Mouse (Mus musculus) neural tube, embryonic 12.5 days (tissue): ENCODE data around the gene Rnf149. TPM values are rescaled to one million over a fixed set of nuclear protein-coding genes. Genes with fewer than 3 reads are reported as not detected.

ENCODE experiments used
- ATAC-seq: fragments of 200-750 bp; cut with Nextera tagmentation; 2 replicates; pipeline ENCODE4 v1.8.0; 2017; ENCODE audit warnings: low read depth, mild to moderate bottlenecking, moderate TSS enrichment, moderate library complexity; ENCODE audit not compliant: low FRiP score
- H3K27ac ChIP-seq: fragments of 300-500 bp; sonication (generic); 2 replicates; pipeline ENCODE4 v1.5.1; 2016
- H3K27me3 ChIP-seq: fragments of 300-500 bp; sonication (generic); replicated peaks from 2 replicates; pipeline ENCODE4 v1.6.1; 2016; ENCODE audit warnings: mild to moderate bottlenecking
- H3K36me3 ChIP-seq: fragments of 300-500 bp; sonication (generic); 2 replicates; pipeline ENCODE4 v1.6.1; 2016; ENCODE audit warnings: mild to moderate bottlenecking
- H3K4me1 ChIP-seq: fragments of 300-500 bp; sonication (generic); 2 replicates; pipeline ENCODE4 v1.6.1; 2016
- H3K4me2 ChIP-seq: fragments of 300-500 bp; sonication (generic); replicated peaks from 2 replicates; pipeline ENCODE4 v1.6.1; 2016; ENCODE audit warnings: mild to moderate bottlenecking
- H3K4me3 ChIP-seq: fragments of 300-500 bp; sonication (generic); 2 replicates; pipeline ENCODE4 v1.5.1; 2016
- H3K9ac ChIP-seq: fragments of 300-500 bp; sonication (generic); 2 replicates; pipeline ENCODE4 v1.6.1; 2016; ENCODE audit warnings: mild to moderate bottlenecking
- H3K9me3 ChIP-seq: fragments of 300-500 bp; sonication (generic); 2 replicates; pipeline ENCODE4 v1.6.1; 2016; ENCODE audit warnings: mild to moderate bottlenecking
- WGBS: fragments of 180-500 bp; shearing (Covaris S2); methylation state at CpG from one replicate; pipeline ENCODE4 v1.1.7; 2016; 5-methylcytosine and 5-hydroxymethylcytosine counted together
- polyA plus RNA-seq: library from polyadenylated mRNA; unstranded; fragments of >200 nt; fragmentation: Nextera tagmentation; extraction: Ambion mirVana; gene quantifications from 2 replicates; pipeline ENCODE4 v1.2.1, GENCODE M21; 2016

The Rnf149 gene
- polyA plus RNA-seq, 1 experiment from 2014 or later, result 37.3 TPM

- peaks cover 14% of the 10 kb centered on the region for H3K4me1 ChIP-seq
- no peak for ATAC-seq
- H3K36me3 ChIP-seq, result 0 out of 2 replicates have a peak, but pooled peaks cover 2% of the 10 kb centered on the region
- 89% methylated on average over 7 of the region's 7 CpGs for WGBS
- H3K9ac ChIP-seq, result no peak overlapping the region
- no peak overlapping the region for H3K4me2 ChIP-seq
- H3K27me3 ChIP-seq, result no peaks in the 10 kb centered on the region
- no peaks in the 10 kb centered on the region for H3K9me3 ChIP-seq
- H3K4me3 ChIP-seq, result no peak overlapping the region
- no peak overlapping the region for H3K27ac ChIP-seq
Measured at GRCm38 (mm10) chr1:39573890-39574289, 3.3 kb downstream of the Rnf149 start.

- WGBS, result 78% methylated on average over 6 of the region's 6 CpGs
- Histone ChIP-seq H3K4me3 (no peak overlapping the region), H3K4me1 (peaks cover 9% of the 10 kb centered on the region)
Measured at GRCm38 (mm10) chr1:39571653-39572052, 5.6 kb downstream of the Rnf149 start.

GRCm38 (mm10) chr1:39568079-39568478, 9.1 kb downstream of the Rnf149 start:
- Histone ChIP-seq H3K27ac (no peak overlapping the region), H3K27me3 (no peaks in the 10 kb centered on the region), H3K9me3 (no peaks in the 10 kb centered on the region), H3K4me3 (no peak overlapping the region), H3K9ac (no peak overlapping the region), H3K4me2 (no peak overlapping the region), H3K4me1 (peaks cover 6% of the 10 kb centered on the region), H3K36me3 (peaks cover 9% of the 10 kb centered on the region; the same call in 1 of the 2 replicates)
- ATAC-seq, result no peak

More at GRCm38 (mm10) chr1:39571653-39572052, 5.6 kb downstream of the Rnf149 start:
- H3K4me2 ChIP-seq, result no peak overlapping the region
- H3K27me3 ChIP-seq, result no peaks in the 10 kb centered on the region
- no peak overlapping the region for H3K9ac ChIP-seq
- no peaks in the 10 kb centered on the region for H3K9me3 ChIP-seq
- 0 out of 2 replicates have a peak, but pooled peaks cover 2% of the 10 kb centered on the region for H3K36me3 ChIP-seq
- H3K27ac ChIP-seq, result no peak overlapping the region
- ATAC-seq, result no peak

- Histone ChIP-seq H3K4me1 (peaks cover 6% of the 10 kb centered on the region), H3K4me3 (no peak overlapping the region), H3K4me2 (no peak overlapping the region), H3K9ac (no peak overlapping the region), H3K9me3 (no peaks in the 10 kb centered on the region), H3K27ac (no peak overlapping the region), H3K27me3 (no peaks in the 10 kb centered on the region), H3K36me3 (peaks cover 11% of the 10 kb centered on the region; the same call in 1 of the 2 replicates)
- peak; percentile 80 for ATAC-seq
- WGBS, result 31% methylated on average over 3 of the region's 3 CpGs
Measured at GRCm38 (mm10) chr1:39564603-39565002, 12.6 kb downstream of the Rnf149 start.

GRCm38 (mm10) chr1:39563161-39563560, 14.0 kb downstream of the Rnf149 start:
- WGBS, result 88% methylated on average over 7 of the region's 7 CpGs
- no peak for ATAC-seq
- Histone ChIP-seq H3K9me3 (no peaks in the 10 kb centered on the region), H3K4me1 (peaks cover 6% of the 10 kb centered on the region), H3K27ac (no peak overlapping the region), H3K9ac (no peak overlapping the region), H3K36me3 (peaks cover 11% of the 10 kb centered on the region), H3K4me3 (no peak overlapping the region), H3K4me2 (no peak overlapping the region), H3K27me3 (no peaks in the 10 kb centered on the region)

GRCm38 (mm10) chr1:39561920-39562319, 15.3 kb downstream of the Rnf149 start:
- peaks cover 6% of the 10 kb centered on the region for H3K4me1 ChIP-seq
- no peaks in the 10 kb centered on the region for H3K27me3 ChIP-seq
- H3K36me3 ChIP-seq, result peaks cover 11% of the 10 kb centered on the region
- H3K9ac ChIP-seq, result no peak overlapping the region
- no peak for ATAC-seq
- H3K9me3 ChIP-seq, result no peaks in the 10 kb centered on the region
- no peak overlapping the region for H3K4me3 ChIP-seq
- H3K27ac ChIP-seq, result no peak overlapping the region
- H3K4me2 ChIP-seq, result no peak overlapping the region
- 68% methylated on average over 1 of the region's 1 CpGs for WGBS

GRCm38 (mm10) chr1:39559009-39559408, 18.2 kb downstream of the Rnf149 start:
- no peak for ATAC-seq
- 98% methylated on average over 2 of the region's 2 CpGs for WGBS
- Histone ChIP-seq H3K4me2 (no peak overlapping the region), H3K9ac (no peak overlapping the region), H3K27ac (no peak overlapping the region), H3K9me3 (no peaks in the 10 kb centered on the region), H3K27me3 (no peaks in the 10 kb centered on the region), H3K4me3 (no peak overlapping the region), H3K36me3 (peaks cover 17% of the 10 kb centered on the region), H3K4me1 (peaks cover 19% of the 10 kb centered on the region)

GRCm38 (mm10) chr1:39555556-39556415, 21.4 kb downstream of the Rnf149 start:
- WGBS, result 15% methylated on average over 9 of the region's 9 CpGs
- H3K9me3 ChIP-seq, result no peaks in the 10 kb centered on the region
- H3K27ac ChIP-seq, result no peak overlapping the region
- H3K4me3 ChIP-seq, result no peak overlapping the region
- H3K36me3 ChIP-seq, result peaks cover 23% of the 10 kb centered on the region
- H3K9ac ChIP-seq, result no peak overlapping the region
- H3K4me1 ChIP-seq, result peaks cover 19% of the 10 kb centered on the region
- ATAC-seq, result peak; percentile 75
- H3K27me3 ChIP-seq, result no peaks in the 10 kb centered on the region
- H3K4me2 ChIP-seq, result peak overlapping the region; percentile 5; the same call in 1 of the 2 replicates

GRCm38 (mm10) chr1:39549831-39550230, 27.4 kb downstream of the Rnf149 start:
- Histone ChIP-seq H3K27me3 (no peaks in the 10 kb centered on the region), H3K27ac (no peak overlapping the region), H3K4me2 (no peak overlapping the region), H3K4me3 (no peak overlapping the region), H3K9ac (no peak overlapping the region), H3K9me3 (no peaks in the 10 kb centered on the region), H3K36me3 (peaks cover 49% of the 10 kb centered on the region), H3K4me1 (peaks cover 3% of the 10 kb centered on the region; the same call in 1 of the 2 replicates)
- 90% methylated on average over 2 of the region's 2 CpGs for WGBS
- ATAC-seq, result no peak

- Histone ChIP-seq H3K9ac (no peak overlapping the region), H3K4me1 (no peaks in the 10 kb centered on the region), H3K27me3 (no peaks in the 10 kb centered on the region), H3K4me3 (no peak overlapping the region), H3K27ac (no peak overlapping the region), H3K4me2 (no peak overlapping the region), H3K9me3 (no peaks in the 10 kb centered on the region), H3K36me3 (peaks cover 60% of the 10 kb centered on the region)
- WGBS, result 56% methylated on average over 2 of the region's 2 CpGs
- ATAC-seq, result no peak
Measured at GRCm38 (mm10) chr1:39547238-39547637, 30.0 kb downstream of the Rnf149 start.

GRCm38 (mm10) chr1:39546160-39546866, 30.9 kb downstream of the Rnf149 start:
- 93% methylated on average over 6 of the region's 6 CpGs for WGBS
- H3K27me3 ChIP-seq, result no peaks in the 10 kb centered on the region
- H3K36me3 ChIP-seq, result peaks cover 58% of the 10 kb centered on the region
- H3K9me3 ChIP-seq, result no peaks in the 10 kb centered on the region
- ATAC-seq, result no peak
- no peaks in the 10 kb centered on the region for H3K4me1 ChIP-seq
- H3K27ac ChIP-seq, result no peak overlapping the region
- H3K9ac ChIP-seq, result no peak overlapping the region
- H3K4me3 ChIP-seq, result no peak overlapping the region
- H3K4me2 ChIP-seq, result no peak overlapping the region

GRCm38 (mm10) chr1:39545589-39545988, 31.6 kb downstream of the Rnf149 start:
- H3K36me3 ChIP-seq, result peaks cover 62% of the 10 kb centered on the region

More at GRCm38 (mm10) chr1:39545589-39545988, 31.6 kb downstream of the Rnf149 start:
- Histone ChIP-seq H3K4me3 (no peak overlapping the region), H3K4me1 (no peaks in the 10 kb centered on the region), H3K9ac (no peak overlapping the region), H3K27me3 (no peaks in the 10 kb centered on the region), H3K27ac (no peak overlapping the region), H3K9me3 (peaks cover 2% of the 10 kb centered on the region; the same call in 1 of the 2 replicates), H3K4me2 (no peak overlapping the region)
- no peak for ATAC-seq
- 91% methylated on average over 7 of the region's 7 CpGs for WGBS
